Mouse (Mus musculus): ENCODE measurements around the gene Fancd2os. TPM values are rescaled to one million over a fixed set of nuclear protein-coding genes. Genes with fewer than 3 reads are reported as not detected.

Gene Fancd2os
- total and polyA plus RNA-seq, 2 experiments from 2014 or later = 0.11 TPM; not detected in 1

DNA sequence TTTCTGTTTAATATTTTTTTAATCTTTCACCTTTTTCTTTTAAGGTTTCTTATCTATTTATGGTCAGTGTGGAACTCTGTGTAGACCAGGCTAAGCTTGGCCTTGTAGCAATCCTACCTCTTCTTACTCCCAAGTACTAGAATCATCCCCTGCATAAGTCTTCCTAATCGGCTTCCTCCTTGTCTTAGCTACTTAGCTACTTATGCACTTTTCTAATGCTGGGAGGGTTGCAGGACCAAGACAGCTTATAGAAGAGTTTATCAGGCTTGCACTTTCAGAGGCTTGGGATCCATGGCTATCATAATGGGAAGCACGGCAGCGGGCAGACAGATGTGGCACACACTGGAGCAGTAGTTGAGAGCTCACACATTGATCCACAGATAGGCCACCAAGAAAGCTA, 21.2 kb downstream of the Fancd2os start:
- Histone ChIP-seq H3K4me2 (ENCODE audit: low read depth, low read length, poor library complexity, severe bottlenecking) (no peak overlapping the region), H3K4me3 (ENCODE audit: low read depth, low read length) (no peak overlapping the region), H3K9me3 (ENCODE audit: low read length) (no peaks in the 10 kb centered on the region), H3K36me3 (ENCODE audit: insufficient read depth, low read length) (no peaks in the 10 kb centered on the region), H3K4me1 (ENCODE audit: insufficient read depth, low read length) (no peaks in the 10 kb centered on the region), H3K27ac (ENCODE audit: low read depth, low read length) (no peak overlapping the region), H3K9ac (replicated peaks; ENCODE audit: low read length, poor library complexity, severe bottlenecking) (no peak overlapping the region), H3K27me3 (ENCODE audit: insufficient read depth, low read length) (no peaks in the 10 kb centered on the region)
- WGBS = 95% methylated on average over 3 of the region's 3 CpGs
- DNase-seq (ENCODE audit: low spot score) = no peak
- ATAC-seq (ENCODE audit: low FRiP score) = no peak
- no peak for TF ChIP-seq CTCF (IDR thresholded peaks at IDR 0.05)

DNA sequence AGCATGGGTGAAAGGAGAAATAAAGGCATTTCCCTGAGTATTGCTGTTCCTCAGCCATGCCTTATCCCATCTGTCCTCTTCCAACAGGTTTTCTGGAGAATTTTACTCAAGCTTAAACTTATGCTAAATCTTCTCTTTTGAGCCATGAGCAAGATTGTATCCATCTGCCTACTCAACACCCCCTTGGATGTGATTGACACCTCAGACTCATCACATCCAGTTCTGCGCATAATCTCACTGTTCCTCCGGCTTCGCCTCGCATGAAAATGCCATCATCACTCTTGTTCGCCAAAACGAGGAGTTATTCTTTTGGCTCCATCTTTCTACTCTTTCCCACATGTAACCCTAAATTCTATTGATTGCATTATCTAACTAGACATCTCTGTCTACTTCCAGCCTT, 24.5 kb downstream of the Fancd2os start:
- no peak for TF ChIP-seq CTCF (IDR thresholded peaks at IDR 0.05)
- Histone ChIP-seq H3K27me3 (ENCODE audit: insufficient read depth, low read length) (no peaks in the 10 kb centered on the region), H3K27ac (ENCODE audit: low read depth, low read length) (no peak overlapping the region), H3K9ac (replicated peaks; ENCODE audit: low read length, poor library complexity, severe bottlenecking) (no peak overlapping the region), H3K4me3 (ENCODE audit: low read depth, low read length) (no peak overlapping the region), H3K36me3 (ENCODE audit: insufficient read depth, low read length) (no peaks in the 10 kb centered on the region), H3K4me2 (ENCODE audit: low read depth, low read length, poor library complexity, severe bottlenecking) (no peak overlapping the region), H3K4me1 (ENCODE audit: insufficient read depth, low read length) (no peaks in the 10 kb centered on the region), H3K9me3 (ENCODE audit: low read length) (no peaks in the 10 kb centered on the region)
- no peak for DNase-seq (ENCODE audit: low spot score)
- no peak for ATAC-seq (ENCODE audit: low FRiP score)
- WGBS = 93% methylated on average over 6 of the region's 6 CpGs

- no peaks in the 10 kb centered on the region for H3K9me3 ChIP-seq (ENCODE audit: low read length)
- 83% methylated on average over 1 of the region's 1 CpGs for WGBS
- ATAC-seq (ENCODE audit: low FRiP score) (no peak), DNase-seq (ENCODE audit: low spot score) (no peak)
- H3K4me3 ChIP-seq (ENCODE audit: low read depth, low read length) = no peak overlapping the region
- H3K9ac ChIP-seq (replicated peaks; ENCODE audit: low read length, poor library complexity, severe bottlenecking) = no peak overlapping the region
- H3K4me1 ChIP-seq (ENCODE audit: insufficient read depth, low read length) = no peaks in the 10 kb centered on the region; the same call in 1 of the 2 replicates
- TF ChIP-seq CTCF (IDR thresholded peaks at IDR 0.05) = no peak
- H3K27ac ChIP-seq (ENCODE audit: low read depth, low read length) = no peak overlapping the region
- no peak overlapping the region for H3K4me2 ChIP-seq (ENCODE audit: low read depth, low read length, poor library complexity, severe bottlenecking)
- no peaks in the 10 kb centered on the region for H3K27me3 ChIP-seq (ENCODE audit: insufficient read depth, low read length)
- no peaks in the 10 kb centered on the region for H3K36me3 ChIP-seq (ENCODE audit: insufficient read depth, low read length)
These were observed 36.0 kb downstream of the Fancd2os start for GRCm38 (mm10) chr6:113564557-113564956.

DNA sequence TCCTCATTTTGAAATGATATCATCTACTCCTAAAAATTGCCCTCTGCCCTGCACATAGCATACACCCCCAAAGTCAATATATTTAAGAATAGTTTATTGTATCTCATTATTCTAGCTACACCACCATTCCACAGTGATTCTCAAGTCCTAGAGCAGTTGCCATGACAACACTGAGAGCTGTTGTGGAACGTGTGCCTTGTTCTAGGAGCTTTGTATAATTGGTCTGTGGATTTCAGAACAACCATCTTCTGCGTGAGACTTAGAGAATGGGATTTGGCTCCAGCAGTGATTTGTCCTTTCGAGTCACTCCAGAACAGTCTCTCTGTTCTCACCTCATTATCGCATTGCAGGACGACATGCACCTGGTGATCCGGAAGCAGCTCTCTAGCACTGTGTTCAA, 40.8 kb downstream of the Fancd2os start:
- no peak overlapping the region for H3K4me2 ChIP-seq (ENCODE audit: low read depth, low read length, poor library complexity, severe bottlenecking)
- 51% methylated on average over 6 of the region's 6 CpGs for WGBS
- TF ChIP-seq CTCF (IDR thresholded peaks at IDR 0.05) = no peak
- H3K4me3 ChIP-seq (ENCODE audit: low read depth, low read length) = no peak overlapping the region
- H3K9me3 ChIP-seq (ENCODE audit: low read length) = no peaks in the 10 kb centered on the region
- no peaks in the 10 kb centered on the region for H3K27me3 ChIP-seq (ENCODE audit: insufficient read depth, low read length)
- DNase-seq (ENCODE audit: low spot score) (peak; percentile 25), ATAC-seq (ENCODE audit: low FRiP score) (no peak)
- H3K36me3 ChIP-seq (ENCODE audit: insufficient read depth, low read length) = no peaks in the 10 kb centered on the region
- H3K9ac ChIP-seq (replicated peaks; ENCODE audit: low read length, poor library complexity, severe bottlenecking) = no peak overlapping the region
- no peaks in the 10 kb centered on the region; the same call in 1 of the 2 replicates for H3K4me1 ChIP-seq (ENCODE audit: insufficient read depth, low read length)
- no peak overlapping the region for H3K27ac ChIP-seq (ENCODE audit: low read depth, low read length)

Other genes starting within 250 kb of the Fancd2os start
- gene Tada3, start 222.8 kb downstream of the Fancd2os start, total RNA-seq (2014; rRNA removed) = 27.8 and 31.0 TPM in 2 replicates
- 73.8 and 74.0 TPM in 2 replicates for gene Tada3, start 222.8 kb downstream of the Fancd2os start, polyA plus RNA-seq (2015; fragmentation: Nextera tagmentation; extraction: Ambion mirVana)
- gene Arpc4, start 222.6 kb downstream of the Fancd2os start, total RNA-seq (2014; rRNA removed) = 190 and 200 TPM in 2 replicates
- 505 TPM in 2 replicates for gene Arpc4, start 222.6 kb downstream of the Fancd2os start, polyA plus RNA-seq (2015; fragmentation: Nextera tagmentation; extraction: Ambion mirVana)
- gene Ttll3, start 211.5 kb downstream of the Fancd2os start, total RNA-seq (2014; rRNA removed) = 10.0 and 20.0 TPM in 2 replicates
- gene Ttll3, start 211.5 kb downstream of the Fancd2os start, polyA plus RNA-seq (2015; fragmentation: Nextera tagmentation; extraction: Ambion mirVana) = 10.2 and 14.6 TPM in 2 replicates
- 17.1 and 53.8 TPM in 2 replicates for gene Rpusd3, start 181.4 kb downstream of the Fancd2os start, total RNA-seq (2014; rRNA removed)
- gene Rpusd3, start 181.4 kb downstream of the Fancd2os start, polyA plus RNA-seq (2015; fragmentation: Nextera tagmentation; extraction: Ambion mirVana) = 22.0 and 27.2 TPM in 2 replicates
- gene Cidec, start 165.0 kb downstream of the Fancd2os start, total RNA-seq (2014; rRNA removed) = not detected in 2 replicates
- gene Cidec, start 165.0 kb downstream of the Fancd2os start, polyA plus RNA-seq (2015; fragmentation: Nextera tagmentation; extraction: Ambion mirVana) = 0.09 TPM in 1 of 2 replicates, not detected in the other
- 43.6 and 48.6 TPM in 2 replicates for gene Jagn1, start 158.1 kb downstream of the Fancd2os start, total RNA-seq (2014; rRNA removed)
- gene Jagn1, start 158.1 kb downstream of the Fancd2os start, polyA plus RNA-seq (2015; fragmentation: Nextera tagmentation; extraction: Ambion mirVana) = 80.4 and 85.4 TPM in 2 replicates
- gene Il17re, start 142.2 kb downstream of the Fancd2os start, total RNA-seq (2014; rRNA removed) = 0.49 TPM in 1 of 2 replicates, not detected in the other
- gene Il17re, start 142.2 kb downstream of the Fancd2os start, polyA plus RNA-seq (2015; fragmentation: Nextera tagmentation; extraction: Ambion mirVana) = 0.48 and 0.77 TPM in 2 replicates
- 4.7 and 11.6 TPM in 2 replicates for gene Il17rc, start 129.3 kb downstream of the Fancd2os start, total RNA-seq (2014; rRNA removed)
- 4.1 and 4.2 TPM in 2 replicates for gene Il17rc, start 129.3 kb downstream of the Fancd2os start, polyA plus RNA-seq (2015; fragmentation: Nextera tagmentation; extraction: Ambion mirVana)
- 39.4 and 43.0 TPM in 2 replicates for gene Creld1, start 117.4 kb downstream of the Fancd2os start, total RNA-seq (2014; rRNA removed)
- gene Creld1, start 117.4 kb downstream of the Fancd2os start, polyA plus RNA-seq (2015; fragmentation: Nextera tagmentation; extraction: Ambion mirVana) = 56.6 and 60.4 TPM in 2 replicates
- 29.4 and 39.3 TPM in 2 replicates for gene Prrt3, start 98.8 kb downstream of the Fancd2os start, total RNA-seq (2014; rRNA removed)
- 18.4 and 20.7 TPM in 2 replicates for gene Prrt3, start 98.8 kb downstream of the Fancd2os start, polyA plus RNA-seq (2015; fragmentation: Nextera tagmentation; extraction: Ambion mirVana)
- 71.9 and 74.1 TPM in 2 replicates for gene Emc3, start 69.1 kb downstream of the Fancd2os start, total RNA-seq (2014; rRNA removed)
- gene Emc3, start 69.1 kb downstream of the Fancd2os start, polyA plus RNA-seq (2015; fragmentation: Nextera tagmentation; extraction: Ambion mirVana) = 111 and 120 TPM in 2 replicates
- gene Fancd2, start 69.0 kb downstream of the Fancd2os start, total RNA-seq (2014; rRNA removed) = 2.4 and 3.4 TPM in 2 replicates
- gene Fancd2, start 69.0 kb downstream of the Fancd2os start, polyA plus RNA-seq (2015; fragmentation: Nextera tagmentation; extraction: Ambion mirVana) = 0.99 and 1.2 TPM in 2 replicates
- 210 and 215 TPM in 2 replicates for gene Brk1, start 4.1 kb upstream of the Fancd2os start, total RNA-seq (2014; rRNA removed)
- 284 and 289 TPM in 2 replicates for gene Brk1, start 4.1 kb upstream of the Fancd2os start, polyA plus RNA-seq (2015; fragmentation: Nextera tagmentation; extraction: Ambion mirVana)
- 83.1 and 86.1 TPM in 2 replicates for gene Vhl, start 23.2 kb upstream of the Fancd2os start, total RNA-seq (2014; rRNA removed)
- gene Vhl, start 23.2 kb upstream of the Fancd2os start, polyA plus RNA-seq (2015; fragmentation: Nextera tagmentation; extraction: Ambion mirVana) = 64.9 and 70.4 TPM in 2 replicates
- gene Irak2, start 37.8 kb upstream of the Fancd2os start, total RNA-seq (2014; rRNA removed) = 5.2 and 7.6 TPM in 2 replicates
- 2.5 and 2.7 TPM in 2 replicates for gene Irak2, start 37.8 kb upstream of the Fancd2os start, polyA plus RNA-seq (2015; fragmentation: Nextera tagmentation; extraction: Ambion mirVana)
- 63.4 and 72.7 TPM in 2 replicates for gene Tatdn2, start 96.3 kb upstream of the Fancd2os start, total RNA-seq (2014; rRNA removed)
- gene Tatdn2, start 96.3 kb upstream of the Fancd2os start, polyA plus RNA-seq (2015; fragmentation: Nextera tagmentation; extraction: Ambion mirVana) = 1.2 and 1.5 TPM in 2 replicates
- not detected in 2 replicates for gene Ghrl, start 119.2 kb upstream of the Fancd2os start, total RNA-seq (2014; rRNA removed)
- gene Ghrl, start 119.2 kb upstream of the Fancd2os start, polyA plus RNA-seq (2015; fragmentation: Nextera tagmentation; extraction: Ambion mirVana) = 0.47 TPM in 1 of 2 replicates, not detected in the other
- 104 and 112 TPM in 2 replicates for gene Sec13, start 140.0 kb upstream of the Fancd2os start, total RNA-seq (2014; rRNA removed)
- gene Sec13, start 140.0 kb upstream of the Fancd2os start, polyA plus RNA-seq (2015; fragmentation: Nextera tagmentation; extraction: Ambion mirVana) = 145 and 153 TPM in 2 replicates

All from midbrain, postnatal 0 days (tissue).